Mouse (Mus musculus) lung, adult 2 months (tissue): ENCODE data around the gene Bptf.

Experiments
- CTCF ChIP-seq: fragments of 200-500 bp; IDR thresholded peaks from 2 replicates; pipeline ENCODE4 v1.5.1; 2011; ENCODE audit warnings: mild to moderate bottlenecking, low read length, control low read depth; ENCODE audit not compliant: insufficient read depth
- POLR2A ChIP-seq: fragments of 200-500 bp; IDR thresholded peaks from 2 replicates; pipeline ENCODE4 v1.6.1; 2011; ENCODE audit warnings: low read depth, mild to moderate bottlenecking, control low read depth, low read length, borderline replicate concordance; ENCODE audit errors: extremely low read depth

- TF ChIP-seq POLR2A, result no peak
- no peak for TF ChIP-seq CTCF
These were observed 46.1 kb downstream of the Bptf start for GRCm38 (mm10) chr11:107085866-107086265.
